Mouse (Mus musculus) lung, postnatal 25 days (tissue): ENCODE measurements at regions not wholly inside any gene's neighbourhood (a gene's known extent, or its start where the extent isn't known, plus 50 kb on each side); places are given as distances from the start of the nearest gene placed in this dataset.

Experiments
- DNase-seq: peaks from one replicate; pipeline ENCODE4 v3.0.0; 2022; ENCODE audit warnings: low spot score

DNA sequence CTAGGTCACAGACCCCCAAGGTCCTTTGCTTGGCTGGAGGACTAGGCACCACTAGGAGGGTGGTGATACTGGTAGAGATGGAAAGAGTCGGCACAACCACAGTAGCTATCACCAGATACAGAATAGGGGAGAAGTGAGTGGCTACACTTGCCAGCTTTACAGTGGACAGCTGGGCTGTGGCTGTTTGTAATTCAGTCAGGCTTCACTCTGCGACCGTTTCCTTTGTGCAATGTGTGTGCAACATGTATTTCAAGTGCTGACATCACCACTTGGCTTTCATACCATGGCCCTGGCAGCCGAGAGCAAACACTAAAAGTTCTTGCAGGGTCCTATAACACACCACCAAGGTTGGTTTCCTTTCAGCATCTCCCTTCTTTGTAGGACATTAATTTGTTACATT lies 181.7 kb upstream of the Egln3 start:
- peak; percentile 12 for DNase-seq

DNA sequence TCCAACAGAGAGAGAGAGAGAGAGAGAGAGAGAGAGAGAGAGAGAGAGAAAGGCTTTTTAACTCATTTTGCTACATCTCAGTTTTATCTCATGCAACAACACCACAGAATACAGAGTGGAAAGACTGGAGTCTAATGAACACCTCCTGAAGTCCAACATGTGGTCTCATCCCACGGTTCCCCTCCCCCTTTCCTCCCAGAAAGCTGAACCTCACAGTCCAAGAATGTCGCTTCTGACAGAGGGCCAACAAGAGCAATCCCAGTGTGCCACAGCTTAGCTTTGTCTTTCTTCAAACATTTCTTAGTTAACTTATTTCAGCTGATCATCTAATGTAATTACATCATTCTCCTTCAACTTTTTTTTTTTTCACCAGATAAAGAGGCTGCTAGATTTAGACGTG lies 180.5 kb upstream of the Egln3 start:
- DNase-seq, result no peak

DNA sequence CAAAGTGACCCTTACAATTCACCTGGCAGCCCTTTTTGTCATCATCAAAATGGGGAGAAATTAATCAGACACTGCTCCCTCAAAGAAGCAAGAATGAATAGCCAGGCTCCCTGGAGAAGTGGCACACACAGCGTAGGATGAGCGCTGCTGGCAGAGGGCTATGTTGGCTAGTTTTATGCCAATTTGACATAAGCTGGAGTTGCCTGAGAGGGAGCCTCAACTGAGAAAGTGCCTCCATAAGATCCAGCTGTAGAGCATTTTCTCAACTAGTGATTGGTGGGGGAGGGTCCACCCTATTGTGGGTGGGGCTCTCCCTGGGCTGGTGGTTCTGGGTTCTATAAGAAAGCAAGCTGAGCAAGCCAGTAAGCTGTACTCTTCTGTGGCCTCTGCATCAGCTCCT lies 179.3 kb upstream of the Egln3 start:
- no peak for DNase-seq

DNA sequence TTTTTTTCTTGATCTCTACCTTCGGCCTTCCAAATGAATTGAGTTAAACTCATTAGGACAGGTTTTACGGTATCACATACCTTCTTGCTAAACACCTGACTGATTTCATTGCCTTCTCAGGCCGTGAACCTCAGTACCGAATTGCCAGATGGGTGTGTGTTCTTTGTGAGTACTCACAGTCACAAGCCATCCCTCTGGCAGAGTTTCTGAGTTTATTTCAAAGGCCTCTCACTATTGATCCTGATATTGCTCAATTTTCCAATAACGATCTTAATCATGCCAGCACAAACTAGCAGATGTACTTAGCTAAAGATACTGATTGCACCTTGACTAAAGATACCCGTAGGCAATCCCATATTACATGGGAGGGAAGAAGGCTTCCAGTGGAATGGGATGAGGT lies 178.4 kb upstream of the Egln3 start:
- no peak for DNase-seq

DNA sequence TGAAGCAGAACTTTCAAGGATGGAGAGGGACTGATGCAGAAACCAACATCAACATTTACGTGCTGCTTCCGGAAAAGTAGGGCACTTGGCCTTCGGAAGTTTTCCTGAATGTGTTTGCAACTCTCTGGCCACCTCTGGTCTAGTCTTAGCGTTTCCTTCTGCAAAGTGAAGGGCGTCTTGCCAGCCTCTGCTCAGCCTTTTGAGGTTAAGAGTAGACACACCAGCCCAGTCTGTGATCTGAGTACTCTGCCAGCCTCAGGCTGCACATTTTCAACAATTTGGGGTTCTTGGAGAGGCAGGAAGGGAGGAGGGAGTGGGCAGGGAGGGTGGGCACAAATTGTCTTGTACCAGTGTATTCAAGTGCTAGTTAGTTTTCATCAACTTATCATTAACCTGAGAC lies 176.7 kb upstream of the Egln3 start:
- no peak for DNase-seq

GRCm38 (mm10) chr12:54378576-54378975 lies 174.9 kb upstream of the Egln3 start:
- no peak for DNase-seq

GRCm38 (mm10) chr12:54374060-54374459 lies 170.4 kb upstream of the Egln3 start:
- no peak for DNase-seq

DNA sequence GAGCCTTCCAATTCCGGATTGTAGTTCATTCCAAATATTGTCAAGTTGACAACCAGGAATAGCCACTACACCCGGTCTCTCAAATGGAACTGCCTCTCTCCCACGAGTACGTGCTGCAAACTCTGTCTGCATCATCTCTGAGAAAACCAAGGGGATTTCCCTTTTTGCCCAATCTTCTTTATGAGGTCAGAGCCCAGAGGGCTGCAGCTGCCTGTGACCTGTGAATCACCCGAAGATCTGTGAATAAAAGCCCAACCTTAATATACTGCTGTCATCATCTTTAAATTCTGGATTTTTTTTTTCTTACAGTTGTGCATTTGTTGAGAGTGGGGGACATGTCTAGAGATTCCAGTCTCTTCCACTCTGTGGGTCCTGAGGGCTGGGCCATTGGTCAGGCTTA lies 165.6 kb upstream of the Egln3 start:
- DNase-seq, result no peak

DNA sequence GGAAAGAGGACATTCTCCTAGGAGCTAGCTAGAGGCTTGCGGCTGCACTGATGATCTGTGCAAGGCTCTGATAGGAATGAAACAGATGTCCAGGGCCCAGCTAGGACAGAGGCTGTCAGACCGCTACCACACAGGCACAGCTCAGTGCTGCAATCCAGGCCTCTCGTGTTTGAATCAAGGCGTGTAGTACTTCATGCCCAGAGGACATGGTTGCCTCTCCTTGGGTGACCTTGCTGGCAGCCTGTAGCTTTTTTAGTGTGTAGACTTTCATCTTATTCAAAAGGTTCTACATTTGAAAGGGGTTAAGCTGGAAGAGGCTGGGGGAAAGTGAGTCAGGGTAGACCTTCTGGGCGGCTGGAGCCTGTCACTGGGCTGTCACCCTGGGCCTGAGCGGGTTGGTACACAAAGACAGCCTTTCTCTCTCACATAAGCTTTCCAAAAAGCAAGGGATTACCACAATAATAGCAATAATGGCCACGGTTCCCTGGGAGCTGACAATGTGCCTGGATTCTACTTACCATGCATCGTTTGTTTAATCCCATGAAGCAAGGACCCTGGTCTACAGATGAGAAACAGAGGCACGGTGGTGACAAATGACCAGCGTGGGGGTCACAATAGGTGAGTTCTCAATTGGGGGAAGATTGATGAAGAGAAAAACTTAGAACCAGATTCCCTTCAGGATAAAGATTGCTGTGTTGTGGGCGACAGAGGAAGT lies 160.9 kb upstream of the Egln3 start:
- DNase-seq, result no peak

DNA sequence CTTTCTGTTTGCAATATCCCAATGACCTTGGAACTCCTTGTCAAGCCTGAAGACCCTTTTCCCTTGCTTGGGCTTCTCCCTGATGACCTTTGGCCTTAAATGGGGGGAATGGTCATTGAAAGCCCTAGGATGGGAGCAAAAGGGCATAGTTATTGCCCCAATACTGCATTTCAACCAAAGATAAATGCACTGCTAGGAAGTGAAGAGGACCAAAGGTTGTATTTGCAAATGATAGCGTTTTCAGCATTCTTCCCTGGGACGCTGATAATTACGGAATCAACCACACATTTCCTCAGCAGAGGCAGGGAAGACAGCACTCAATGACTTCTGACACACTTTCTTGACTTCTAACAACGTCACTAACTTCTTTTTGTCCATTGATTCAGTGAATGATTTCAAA lies 158.1 kb upstream of the Egln3 start:
- DNase-seq, result no peak

DNA sequence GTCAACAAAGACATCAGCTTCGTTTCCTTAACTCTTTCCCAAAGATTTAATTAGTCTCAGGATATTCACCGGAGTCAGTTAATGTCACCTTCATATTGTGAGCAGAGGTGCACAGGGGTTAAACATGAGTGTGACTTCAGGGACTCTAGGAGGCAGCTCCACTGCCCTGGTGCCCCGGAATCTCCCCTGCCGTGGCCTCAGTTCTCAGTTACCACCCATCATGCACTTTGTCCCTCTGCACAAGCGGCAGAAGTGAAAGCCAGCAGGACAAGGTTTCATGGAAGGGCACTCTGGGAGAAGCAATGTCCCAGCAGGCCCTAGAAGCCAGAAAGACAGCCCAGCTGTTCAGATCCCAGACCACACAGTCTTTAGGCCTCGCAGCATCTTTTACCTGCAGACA lies 150.5 kb upstream of the Egln3 start:
- DNase-seq, result no peak

- DNase-seq, result no peak
These were observed 150.0 kb upstream of the Egln3 start for GRCm38 (mm10) chr12:54353694-54354093.

DNA sequence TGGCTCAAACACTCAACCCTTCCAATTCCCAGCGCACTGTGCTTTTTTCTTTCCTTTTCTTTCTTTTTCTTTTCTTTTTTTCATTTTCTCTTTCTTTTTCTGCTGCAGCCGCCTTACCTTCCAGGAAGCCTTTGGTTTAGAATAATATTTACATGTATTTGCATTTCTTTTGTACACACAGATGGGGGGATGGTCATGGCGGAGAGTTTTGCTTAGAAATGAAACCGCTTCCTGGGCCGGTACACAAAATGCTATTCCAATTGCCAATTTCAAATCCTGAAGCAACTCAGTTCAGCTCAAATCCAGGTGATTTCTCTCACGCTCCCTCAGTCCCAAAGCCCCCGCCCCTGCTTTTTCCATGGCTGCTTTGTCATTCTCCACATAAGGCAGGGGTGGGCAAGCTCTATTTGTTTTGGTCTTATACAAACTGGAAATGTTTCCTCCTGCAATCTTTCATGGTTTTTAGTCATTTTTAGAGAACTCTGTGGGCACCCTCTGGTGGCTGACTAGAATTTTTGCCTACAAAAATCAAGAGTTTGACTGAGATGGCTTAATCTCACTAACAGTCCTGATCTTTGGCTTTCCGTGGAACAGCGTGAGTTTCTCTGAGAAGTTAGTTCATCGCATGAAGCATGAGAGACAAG lies 149.4 kb upstream of the Egln3 start:
- DNase-seq, result no peak

DNA sequence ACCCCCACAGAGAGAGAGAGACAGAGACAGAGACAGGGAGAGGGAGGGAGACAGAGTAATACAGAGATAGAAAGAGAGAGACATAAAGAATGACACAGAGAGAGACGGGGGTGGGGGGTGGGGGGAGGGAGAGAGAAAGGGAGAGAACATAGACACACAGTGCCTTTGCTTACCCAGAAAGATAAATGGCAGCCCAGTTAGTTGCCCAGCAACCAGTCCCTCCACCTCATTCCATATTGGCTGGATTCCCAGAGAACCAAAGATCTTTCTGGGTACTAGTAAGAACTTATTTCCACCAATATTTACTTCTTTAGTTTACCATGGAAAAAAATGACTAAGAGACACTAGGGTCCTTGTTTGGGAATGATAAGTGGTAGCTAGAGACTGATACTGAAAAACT lies 146.6 kb upstream of the Egln3 start:
- no peak for DNase-seq

DNA sequence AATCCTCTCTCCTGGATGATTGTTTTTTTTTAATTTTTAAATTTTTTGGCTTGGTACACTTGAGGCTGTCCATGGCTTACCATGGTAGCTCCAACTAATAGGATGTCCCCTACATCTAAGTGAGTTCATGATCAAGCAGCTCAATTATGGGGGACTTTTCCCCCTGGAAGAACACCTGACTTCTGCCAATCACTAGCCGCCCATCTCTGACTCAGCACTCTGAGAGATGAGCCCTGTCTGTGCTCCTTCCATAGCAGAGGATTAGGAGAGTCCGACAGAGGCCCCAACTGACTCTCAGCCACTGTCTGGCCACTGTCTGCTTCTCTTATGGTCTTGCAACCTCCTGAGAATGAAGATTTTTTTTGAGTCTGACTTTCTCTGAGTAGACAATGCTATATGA lies 145.7 kb upstream of the Egln3 start:
- DNase-seq, result no peak

DNA sequence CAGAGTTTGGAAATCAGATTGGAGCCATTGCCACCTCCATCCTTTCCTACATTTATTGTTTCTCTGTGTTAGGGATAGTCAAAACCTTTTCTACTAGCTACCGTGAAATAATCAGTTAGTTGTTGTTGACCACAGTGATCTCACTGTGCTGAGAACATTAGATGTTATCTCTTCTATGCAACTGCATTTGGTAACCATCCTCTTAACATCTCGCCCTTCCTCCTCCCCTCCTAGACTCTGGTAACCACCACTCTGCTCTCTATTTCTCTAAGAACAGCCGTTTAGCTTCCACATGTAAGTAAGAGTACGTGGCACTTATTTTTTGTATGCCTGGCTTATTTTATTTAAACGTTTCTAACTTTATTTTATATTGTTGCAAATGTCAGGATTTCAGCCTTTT lies 139.8 kb upstream of the Egln3 start:
- no peak for DNase-seq

DNA sequence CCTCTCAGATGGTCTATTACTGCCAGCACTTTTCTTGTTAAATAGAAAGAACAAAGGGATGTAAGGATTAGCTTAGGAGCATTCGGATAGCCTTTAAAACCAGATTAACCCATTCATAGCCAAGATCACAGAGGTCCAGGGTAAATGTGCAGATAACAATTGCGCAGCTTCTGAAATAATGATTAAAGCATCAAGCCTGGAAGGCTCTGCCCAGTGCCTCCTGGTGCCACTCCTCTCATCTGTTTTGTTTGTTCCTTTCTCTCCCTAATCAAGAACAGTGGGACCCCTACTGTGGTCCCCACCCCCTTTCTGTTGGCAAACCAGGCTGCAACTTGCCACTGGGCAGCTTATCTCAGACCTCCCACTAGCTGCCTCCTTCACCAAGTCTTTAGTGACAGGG lies 131.8 kb upstream of the Egln3 start:
- no peak for DNase-seq

- no peak for DNase-seq
These were observed 131.0 kb upstream of the Egln3 start for GRCm38 (mm10) chr12:54334491-54335132.

DNA sequence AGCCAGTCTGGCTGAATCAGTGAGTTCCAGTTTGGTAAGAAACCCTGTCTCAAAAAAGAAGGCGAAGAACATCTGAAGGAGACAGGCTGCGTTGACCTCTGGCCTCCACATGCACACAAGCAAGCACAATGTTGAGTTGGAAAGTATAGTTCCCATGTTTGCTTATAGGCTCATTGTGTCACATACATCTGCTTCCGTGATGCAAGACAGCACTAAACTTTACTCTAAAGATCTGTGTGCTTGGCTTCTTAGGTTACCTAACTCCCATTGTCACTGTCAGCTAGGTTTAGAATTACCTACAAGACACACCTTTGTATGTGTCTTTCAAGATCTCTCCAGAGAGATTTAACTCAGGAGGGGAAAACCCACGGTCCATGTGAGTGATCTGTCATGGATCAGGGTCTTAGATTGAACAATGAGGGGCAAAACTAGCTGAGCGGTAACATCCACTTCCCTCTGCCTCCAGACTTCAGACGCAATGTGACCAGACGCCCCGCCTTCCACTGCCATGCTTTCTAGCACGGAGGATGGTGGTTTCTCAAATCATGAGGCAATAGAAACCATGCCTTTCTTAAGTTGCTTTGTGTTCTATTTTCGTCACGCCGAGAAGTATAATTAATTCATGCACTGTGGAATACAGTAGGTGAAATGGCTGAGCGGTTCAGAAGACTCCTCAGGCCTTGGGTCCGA lies 130.1 kb upstream of the Egln3 start:
- DNase-seq, result peak; percentile 12

GRCm38 (mm10) chr12:54327483-54327882 lies 123.8 kb upstream of the Egln3 start:
- DNase-seq, result no peak

DNA sequence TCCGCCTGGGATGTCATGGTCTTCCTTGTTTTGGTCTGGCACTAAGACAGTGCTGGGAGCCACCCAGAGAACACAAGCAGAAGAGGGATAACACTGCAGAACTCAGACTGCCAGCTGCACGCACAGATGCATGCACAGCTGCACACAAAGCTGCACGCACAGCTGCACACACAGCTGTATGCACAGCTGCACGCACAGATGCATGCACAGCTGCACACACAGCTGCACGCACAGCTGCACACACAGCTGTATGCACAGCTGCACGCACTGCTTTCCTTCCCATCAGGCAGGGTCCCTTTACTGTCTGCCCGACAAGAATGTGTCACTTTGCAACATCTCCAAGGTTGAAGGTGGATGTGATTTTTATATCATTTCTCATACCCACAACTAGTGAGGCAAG lies 122.9 kb upstream of the Egln3 start:
- no peak for DNase-seq

DNA sequence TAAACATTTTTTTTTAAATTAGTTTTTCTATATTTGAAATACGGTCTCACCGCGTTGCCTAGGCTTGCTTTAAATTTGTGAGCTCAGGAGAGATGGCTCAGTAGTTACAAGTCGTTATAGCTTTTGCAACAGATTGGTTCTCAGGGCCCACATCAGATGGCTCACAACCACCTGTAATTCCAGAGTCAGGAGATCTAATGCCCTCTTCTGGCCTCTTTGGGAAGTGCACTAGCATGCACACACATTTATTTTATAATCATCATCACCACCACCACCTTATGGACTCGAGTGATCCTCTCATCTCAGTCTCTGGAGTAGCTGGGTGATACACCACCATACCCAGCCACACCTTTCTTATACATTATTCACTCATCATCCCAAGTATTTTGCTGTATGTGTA lies 116.9 kb upstream of the Egln3 start:
- no peak for DNase-seq

DNA sequence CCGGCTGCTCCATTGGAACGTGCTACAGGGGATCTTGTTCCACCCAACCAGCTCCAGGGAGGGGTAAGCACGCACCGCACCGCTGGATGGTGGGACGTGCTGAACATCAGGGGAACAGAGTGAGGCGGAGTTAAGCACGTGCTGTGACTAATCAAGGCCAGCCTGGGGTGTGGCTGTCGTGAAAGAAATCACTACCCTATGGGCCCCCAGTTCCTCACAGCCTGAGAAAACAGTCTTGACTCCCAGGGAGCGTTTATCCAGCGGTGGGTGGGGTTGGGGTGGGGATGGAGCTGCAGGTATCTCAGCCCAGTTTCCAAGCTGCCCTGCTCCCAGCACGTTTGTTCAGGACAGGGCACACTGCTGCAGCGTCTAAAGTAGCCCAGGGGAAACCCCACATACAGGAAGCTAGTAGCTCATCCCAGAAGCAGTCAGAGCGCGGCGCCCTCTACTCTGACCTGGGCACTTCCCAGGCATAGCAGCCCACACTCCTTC lies 113.4 kb upstream of the Egln3 start:
- no peak for DNase-seq
